Mouse (Mus musculus): ENCODE measurements at regions not wholly inside any gene's neighbourhood (a gene's known extent, or its start where the extent isn't known, plus 50 kb on each side); places are given as distances from the start of the nearest gene placed in this dataset.

GRCm38 (mm10) chr10:118765544-118766441 lies 104.2 kb downstream of the Dyrk2 start:
- no peak for DNase-seq (ENCODE audit: low spot score)

GRCm38 (mm10) chr10:118766826-118767225 lies 103.2 kb downstream of the Dyrk2 start:
- no peak for DNase-seq (ENCODE audit: low spot score)

- DNase-seq (ENCODE audit: low spot score): no peak
Observed at GRCm38 (mm10) chr10:118769751-118770150, 100.3 kb downstream of the Dyrk2 start.

GRCm38 (mm10) chr10:118778656-118779055 lies 91.4 kb downstream of the Dyrk2 start:
- no peak for DNase-seq (ENCODE audit: low spot score)

- no peak for DNase-seq (ENCODE audit: low spot score)
Observed at GRCm38 (mm10) chr10:118780831-118781569, 89.0 kb downstream of the Dyrk2 start.

- DNase-seq (ENCODE audit: low spot score): no peak
Observed at GRCm38 (mm10) chr10:118781811-118782232, 88.2 kb downstream of the Dyrk2 start.

- DNase-seq (ENCODE audit: low spot score): no peak
Observed at GRCm38 (mm10) chr10:118782646-118783045, 87.4 kb downstream of the Dyrk2 start.

- DNase-seq (ENCODE audit: low spot score): no peak
Observed at GRCm38 (mm10) chr10:118787280-118787690, 82.7 kb downstream of the Dyrk2 start.

GRCm38 (mm10) chr10:118792352-118793100 lies 77.5 kb downstream of the Dyrk2 start:
- DNase-seq (ENCODE audit: low spot score): no peak

GRCm38 (mm10) chr10:118793794-118794193 lies 76.2 kb downstream of the Dyrk2 start:
- DNase-seq (ENCODE audit: low spot score): no peak

GRCm38 (mm10) chr10:118794395-118795060 lies 75.5 kb downstream of the Dyrk2 start:
- DNase-seq (ENCODE audit: low spot score): no peak

- DNase-seq (ENCODE audit: low spot score): no peak
Observed at GRCm38 (mm10) chr10:118795061-118795407, 75.0 kb downstream of the Dyrk2 start.

GRCm38 (mm10) chr10:118796512-118796911 lies 73.5 kb downstream of the Dyrk2 start:
- no peak for DNase-seq (ENCODE audit: low spot score)

- DNase-seq (ENCODE audit: low spot score): no peak
Observed at GRCm38 (mm10) chr10:118797256-118797655, 72.8 kb downstream of the Dyrk2 start.

GRCm38 (mm10) chr10:118799767-118800166 lies 70.2 kb downstream of the Dyrk2 start:
- no peak for DNase-seq (ENCODE audit: low spot score)

- DNase-seq (ENCODE audit: low spot score): no peak
Observed at GRCm38 (mm10) chr10:118803922-118804557, 66.0 kb downstream of the Dyrk2 start.

- DNase-seq (ENCODE audit: low spot score): no peak
Observed at GRCm38 (mm10) chr10:118804574-118804973, 65.4 kb downstream of the Dyrk2 start.

All from testis, postnatal 14 days (tissue).